Mouse (Mus musculus) adrenal gland, postnatal 10 days (tissue): ENCODE results near the gene Iqgap1. TPM values are rescaled to one million over a fixed set of nuclear protein-coding genes. Genes with fewer than 3 reads are reported as not detected.
"Not testable (repeated sequence)": the region's sequence is repeated elsewhere in the genome, so short reads cannot be mapped to it uniquely, and the experiment has no call there.

Source experiments
- DNase-seq: peaks from one replicate; pipeline ENCODE4 v3.0.0; 2021; ENCODE audit warnings: mixed read lengths
- total RNA-seq, 2 experiments: library from RNA; stranded (reverse); gene quantifications; 2 replicates each; pipeline ENCODE4 v1.2.3; 2021

The Iqgap1 gene
- total RNA-seq, 2 experiments from 2014 or later, result 76.2 to 86.8 TPM

GRCm38 (mm10) chr7:80770466-80770865, 55.3 kb downstream of the Iqgap1 start:
- no peak for DNase-seq

- no peak for DNase-seq
Measured at GRCm38 (mm10) chr7:80766861-80767312, 58.9 kb downstream of the Iqgap1 start.

- DNase-seq, result no peak
Measured at GRCm38 (mm10) chr7:80766072-80766471, 59.7 kb downstream of the Iqgap1 start.

- DNase-seq, result peak; percentile 72
Measured at GRCm38 (mm10) chr7:80763864-80764437, 61.8 kb downstream of the Iqgap1 start.

GRCm38 (mm10) chr7:80762297-80762696, 63.5 kb downstream of the Iqgap1 start:
- no peak for DNase-seq

- no peak for DNase-seq
Measured at GRCm38 (mm10) chr7:80754086-80754485, 71.7 kb downstream of the Iqgap1 start.

GRCm38 (mm10) chr7:80753613-80754012, 72.2 kb downstream of the Iqgap1 start:
- peak; percentile 63 for DNase-seq

GRCm38 (mm10) chr7:80749624-80750023, 76.2 kb downstream of the Iqgap1 start:
- no peak for DNase-seq

GRCm38 (mm10) chr7:80749109-80749508, 76.7 kb downstream of the Iqgap1 start:
- not testable (repeated sequence) for DNase-seq

GRCm38 (mm10) chr7:80747371-80747770, 78.4 kb downstream of the Iqgap1 start:
- no peak for DNase-seq

- DNase-seq, result no peak
Measured at GRCm38 (mm10) chr7:80746166-80746761, 79.5 kb downstream of the Iqgap1 start.

- no peak for DNase-seq
Measured at GRCm38 (mm10) chr7:80745746-80746145, 80.0 kb downstream of the Iqgap1 start.

GRCm38 (mm10) chr7:80745250-80745649, 80.5 kb downstream of the Iqgap1 start:
- no peak for DNase-seq

- peak; percentile 36 for DNase-seq
Measured at GRCm38 (mm10) chr7:80743920-80744630, 81.7 kb downstream of the Iqgap1 start.

GRCm38 (mm10) chr7:80742671-80743070, 83.1 kb downstream of the Iqgap1 start:
- no peak for DNase-seq

GRCm38 (mm10) chr7:80740954-80741353, 84.8 kb downstream of the Iqgap1 start:
- DNase-seq, result peak; percentile 86

GRCm38 (mm10) chr7:80736199-80736598, 89.6 kb downstream of the Iqgap1 start:
- no peak for DNase-seq

GRCm38 (mm10) chr7:80732986-80733385, 92.8 kb downstream of the Iqgap1 start:
- DNase-seq, result no peak

- peak; percentile 85 for DNase-seq
Measured at GRCm38 (mm10) chr7:80729662-80730061, 96.1 kb downstream of the Iqgap1 start.

- DNase-seq, result no peak
Measured at GRCm38 (mm10) chr7:80721041-80721440, 104.7 kb downstream of the Iqgap1 start.

GRCm38 (mm10) chr7:80719582-80719981, 106.2 kb downstream of the Iqgap1 start:
- DNase-seq, result no peak

- no peak for DNase-seq
Measured at GRCm38 (mm10) chr7:80719038-80719437, 106.7 kb downstream of the Iqgap1 start.

GRCm38 (mm10) chr7:80718471-80718870, 107.3 kb downstream of the Iqgap1 start:
- DNase-seq, result no peak

- no peak for DNase-seq
Measured at GRCm38 (mm10) chr7:80716758-80717157, 109.0 kb downstream of the Iqgap1 start.
